Mouse (Mus musculus) left cerebral cortex, adult 11 months (tissue): ENCODE measurements around the gene Zfp618.

Experiments used
- DNase-seq: peaks from one replicate; pipeline ENCODE4 v3.0.0; 2022; ENCODE audit warnings: low spot score

Gene Zfp618

GRCm38 (mm10) chr4:62999321-62999720, 33.9 kb downstream of the Zfp618 start:
- DNase-seq, result no peak

- no peak for DNase-seq
These were observed 34.5 kb downstream of the Zfp618 start for GRCm38 (mm10) chr4:62999916-63000315.

GRCm38 (mm10) chr4:63000316-63001055, 35.1 kb downstream of the Zfp618 start:
- no peak for DNase-seq

DNA sequence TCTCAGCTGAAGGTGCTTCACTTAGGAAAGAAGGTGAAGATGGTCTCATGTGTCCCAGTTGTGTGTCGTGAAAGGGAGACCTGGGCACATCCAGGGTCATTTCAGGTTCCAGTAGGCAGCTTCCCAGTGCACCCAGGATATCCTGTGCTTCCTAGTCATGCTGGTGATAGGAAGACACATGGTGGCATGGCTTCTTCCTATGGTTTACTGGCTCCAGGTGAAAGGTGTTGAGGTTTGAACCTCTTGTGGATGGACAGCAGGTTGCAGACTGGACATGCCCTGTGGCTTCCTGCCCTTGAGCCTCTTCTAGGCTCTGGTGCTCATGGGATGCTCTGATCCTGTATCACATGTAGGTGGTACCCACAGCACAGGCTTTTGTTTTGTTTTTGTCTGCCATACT, 37.0 kb downstream of the Zfp618 start:
- DNase-seq, result no peak

GRCm38 (mm10) chr4:63004519-63004918, 39.1 kb downstream of the Zfp618 start:
- no peak for DNase-seq

DNA sequence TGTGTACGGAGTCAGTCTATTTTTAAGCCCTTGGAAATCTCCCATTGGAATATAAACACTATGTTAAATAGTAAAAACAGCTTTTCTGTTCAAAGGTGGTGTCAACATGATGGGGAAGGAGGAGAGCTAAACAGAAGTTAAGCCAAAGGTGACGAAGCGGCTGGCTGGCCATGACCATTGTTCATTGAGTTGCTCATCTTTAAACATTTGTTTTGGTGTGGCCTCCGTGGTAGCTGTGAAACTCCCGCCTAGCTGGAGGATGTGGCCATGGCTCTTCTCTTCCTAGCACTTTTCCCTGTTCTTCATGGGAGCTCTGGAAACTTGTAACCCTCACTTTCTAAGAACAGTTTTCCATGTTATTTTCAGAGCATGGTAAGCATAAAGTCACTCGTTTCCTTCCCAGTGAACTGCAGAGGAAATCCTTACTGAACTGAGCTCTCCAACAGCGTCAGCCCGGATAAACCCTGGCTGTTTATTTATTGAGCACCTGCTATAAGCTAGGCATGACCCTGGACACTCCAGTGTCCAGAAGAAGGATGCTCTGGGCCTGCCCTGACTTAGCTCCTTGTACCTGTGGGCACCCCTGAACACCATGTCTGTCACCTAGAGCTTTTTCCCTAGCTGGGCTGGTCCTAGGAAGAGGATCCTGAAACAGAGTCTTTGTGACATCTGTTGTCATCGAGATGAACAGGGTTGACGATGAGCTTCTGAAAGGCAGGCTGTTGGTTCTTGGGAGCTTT, 40.2 kb downstream of the Zfp618 start:
- no peak for DNase-seq

DNA sequence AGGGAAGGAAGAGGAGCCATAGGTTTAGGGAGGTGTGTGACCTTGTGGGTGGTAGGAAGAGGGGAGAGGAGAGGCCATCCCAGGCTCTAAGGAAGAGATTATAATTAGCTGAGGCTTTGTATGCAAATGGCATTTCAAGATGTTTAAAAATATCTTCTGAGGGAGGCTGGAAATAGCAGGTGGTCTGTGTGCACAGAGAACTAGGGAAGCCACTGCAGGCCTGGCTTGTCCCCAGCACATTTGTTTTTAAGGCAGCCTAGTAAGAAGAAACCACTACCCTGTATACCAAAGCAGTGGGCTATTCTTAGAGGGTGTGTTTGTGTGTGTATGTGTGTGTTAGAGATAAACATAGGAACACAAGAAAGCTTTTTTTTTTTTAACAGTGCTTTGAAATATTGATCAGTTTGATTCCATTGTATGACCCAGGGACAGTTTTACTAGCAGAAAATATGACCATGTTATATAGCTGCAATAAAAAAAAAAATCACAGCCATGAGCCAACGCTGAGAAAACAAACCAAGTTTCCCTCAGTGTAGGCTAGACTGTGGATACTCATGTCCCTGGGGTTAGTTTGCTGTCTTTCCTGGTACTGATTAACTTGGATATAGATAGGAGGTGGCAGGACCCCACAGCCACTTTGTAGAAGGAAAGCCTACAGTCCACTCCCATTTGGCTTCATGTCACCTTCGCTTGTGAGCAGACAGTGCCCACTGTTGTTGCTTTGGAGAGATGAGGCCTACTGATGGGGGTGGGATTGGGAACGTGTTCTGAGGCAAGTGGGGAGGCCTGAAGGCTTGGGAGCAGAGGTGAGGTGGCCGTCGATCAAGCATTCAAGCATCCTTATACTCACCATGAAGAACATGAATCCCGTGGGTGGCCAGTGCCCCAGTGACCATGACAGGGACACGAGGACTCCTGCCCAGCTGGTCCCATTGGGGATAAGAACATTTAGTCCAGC, 41.1 kb downstream of the Zfp618 start:
- no peak for DNase-seq

- DNase-seq, result no peak
These were observed 42.8 kb downstream of the Zfp618 start for GRCm38 (mm10) chr4:63008206-63008605.

GRCm38 (mm10) chr4:63008822-63009221, 43.4 kb downstream of the Zfp618 start:
- DNase-seq, result no peak

- no peak for DNase-seq
These were observed 44.4 kb downstream of the Zfp618 start for GRCm38 (mm10) chr4:63009821-63010220.

GRCm38 (mm10) chr4:63010226-63010625, 44.9 kb downstream of the Zfp618 start:
- DNase-seq, result no peak

GRCm38 (mm10) chr4:63018616-63019015, 53.2 kb downstream of the Zfp618 start:
- no peak for DNase-seq

- no peak for DNase-seq
These were observed 54.1 kb downstream of the Zfp618 start for GRCm38 (mm10) chr4:63019428-63019858.

DNA sequence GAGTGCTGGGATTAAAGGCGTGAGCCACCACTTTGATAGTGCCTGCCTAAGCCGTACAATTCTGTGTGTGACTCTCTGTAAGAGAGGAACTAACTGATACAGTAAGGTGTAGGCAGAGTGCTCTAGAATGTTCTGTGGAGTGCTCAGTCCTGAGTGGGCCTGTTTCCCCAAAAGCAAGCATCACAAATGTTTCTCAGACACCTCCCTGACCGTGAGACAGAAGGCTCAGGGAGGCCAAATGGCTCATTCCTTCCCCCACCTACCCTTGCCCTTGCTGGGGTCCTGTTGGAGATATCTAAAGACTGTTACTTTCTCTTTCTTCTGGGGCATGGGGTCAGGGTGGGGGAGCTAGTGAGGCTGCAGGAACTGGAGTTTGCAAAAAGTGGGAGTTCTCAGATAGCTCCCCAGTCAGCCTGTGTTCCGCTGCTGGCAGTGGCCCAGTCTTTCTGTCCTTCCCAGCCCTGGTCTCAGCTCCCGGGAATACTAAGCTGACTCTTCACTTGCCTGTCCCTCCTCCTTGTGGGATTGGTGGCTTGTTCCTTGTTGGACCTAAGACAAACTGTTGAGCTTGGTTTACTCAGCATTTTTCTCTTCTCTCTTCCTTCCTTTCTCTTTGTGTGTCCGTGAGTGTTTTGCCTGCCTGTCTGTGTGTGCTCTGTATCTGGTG, 55.8 kb downstream of the Zfp618 start:
- DNase-seq, result no peak

DNA sequence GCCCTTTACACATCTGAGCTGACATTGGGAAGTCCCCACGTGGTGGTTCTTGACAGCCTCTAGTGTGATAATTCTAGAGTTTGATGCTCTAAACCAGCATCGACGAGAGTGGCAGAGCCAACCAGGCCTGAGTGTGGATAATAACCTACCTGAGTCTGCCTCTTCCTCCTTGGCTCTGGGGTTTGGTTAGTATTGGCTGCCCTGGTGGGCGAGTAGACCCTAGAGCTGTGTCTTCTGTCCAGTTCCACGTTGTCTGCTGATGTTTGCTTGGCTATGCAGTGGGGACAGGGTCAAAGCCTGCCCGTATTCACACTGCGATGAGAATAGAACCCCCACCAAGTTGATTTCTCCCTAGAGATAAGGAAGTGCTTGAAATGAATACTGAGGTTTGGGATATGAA, 58.1 kb downstream of the Zfp618 start:
- DNase-seq, result no peak

DNA sequence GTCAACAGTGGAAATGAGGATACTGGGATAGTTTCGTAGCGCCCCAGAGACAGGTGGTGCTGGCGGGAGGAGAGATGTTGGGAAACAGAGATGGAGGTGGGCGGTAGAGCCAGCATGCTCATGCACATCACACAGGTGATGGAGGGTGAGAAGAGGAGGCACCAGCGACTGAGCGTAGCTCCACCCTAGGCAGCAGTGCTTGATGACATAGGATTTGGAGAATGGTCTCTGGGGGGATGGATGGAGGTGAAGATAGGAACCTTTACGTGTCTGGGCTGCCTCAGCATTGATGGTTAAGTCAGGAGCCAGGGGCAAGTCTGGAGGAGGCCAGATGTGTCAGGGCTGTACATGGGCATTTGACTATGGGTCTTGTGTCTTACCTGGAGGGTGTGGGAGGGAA, 58.7 kb downstream of the Zfp618 start:
- no peak for DNase-seq

DNA sequence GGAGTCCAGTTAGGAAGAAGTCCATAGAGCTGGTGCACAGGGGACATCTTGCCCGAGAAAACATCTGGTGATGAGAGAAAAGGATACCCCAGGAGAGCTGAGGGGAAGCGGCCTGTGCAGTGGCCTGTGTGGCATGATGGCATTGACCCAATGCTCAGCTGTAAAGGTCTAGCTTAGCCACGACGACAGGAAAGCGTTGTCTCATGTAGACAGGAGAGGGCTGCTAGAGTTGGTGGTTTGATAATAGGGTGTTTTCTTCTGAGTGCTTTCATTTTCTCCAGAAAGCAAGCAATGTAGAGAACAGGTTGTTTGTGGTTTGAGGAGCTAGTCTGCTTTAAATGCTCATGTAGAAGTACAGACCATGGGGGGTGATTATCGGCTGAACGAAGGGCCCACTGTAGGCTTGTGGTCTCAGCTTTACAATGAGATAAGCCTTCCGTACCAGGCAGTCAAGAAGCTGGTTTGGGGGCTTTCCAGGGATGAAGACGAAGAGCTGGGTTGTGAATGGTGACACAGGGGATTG, 59.4 kb downstream of the Zfp618 start:
- no peak for DNase-seq

- no peak for DNase-seq
These were observed 59.9 kb downstream of the Zfp618 start for GRCm38 (mm10) chr4:63025306-63025705.

- no peak for DNase-seq
These were observed 60.9 kb downstream of the Zfp618 start for GRCm38 (mm10) chr4:63026286-63026685.

DNA sequence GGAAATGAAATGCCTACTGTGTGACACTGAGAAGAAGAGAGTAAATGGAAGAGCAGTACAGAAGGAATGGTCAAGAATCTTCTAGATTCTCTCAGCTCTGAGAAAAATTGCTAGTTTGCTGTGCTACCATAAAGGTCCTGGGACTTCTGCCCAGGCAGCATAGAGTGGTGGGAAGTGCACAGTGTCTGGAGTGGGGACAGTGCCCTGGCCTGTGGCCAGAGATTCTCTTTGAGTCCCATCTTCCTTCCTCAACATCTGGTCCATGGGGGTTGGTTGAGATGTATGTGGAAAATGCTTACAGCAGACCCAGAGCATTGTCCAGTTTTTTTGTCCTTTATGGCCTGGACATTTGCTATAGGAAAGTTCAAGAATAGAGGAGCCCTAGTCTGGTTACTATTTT, 62.1 kb downstream of the Zfp618 start:
- no peak for DNase-seq

DNA sequence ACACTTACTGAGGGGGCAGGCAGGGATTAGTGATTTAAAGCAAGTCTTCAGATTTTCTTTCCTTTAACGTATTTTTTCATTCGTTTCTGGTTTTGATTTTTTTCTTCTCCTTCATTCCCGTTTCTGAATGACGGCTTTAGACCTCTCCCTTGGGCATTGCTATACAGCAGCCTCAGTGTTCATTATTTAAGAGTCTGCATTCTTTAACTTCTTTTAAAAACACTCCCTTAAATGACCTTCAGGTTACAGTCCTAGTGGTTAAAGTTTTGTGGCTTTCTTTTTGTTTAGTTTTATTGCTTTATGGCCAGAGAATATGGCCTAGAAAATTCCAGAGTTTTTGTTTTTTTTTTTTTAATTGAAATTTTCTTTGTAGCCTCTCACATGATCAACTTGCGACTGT, 64.8 kb downstream of the Zfp618 start:
- DNase-seq, result no peak

- no peak for DNase-seq
These were observed 65.9 kb downstream of the Zfp618 start for GRCm38 (mm10) chr4:63031240-63031639.
